In the genomic region with DNA sequence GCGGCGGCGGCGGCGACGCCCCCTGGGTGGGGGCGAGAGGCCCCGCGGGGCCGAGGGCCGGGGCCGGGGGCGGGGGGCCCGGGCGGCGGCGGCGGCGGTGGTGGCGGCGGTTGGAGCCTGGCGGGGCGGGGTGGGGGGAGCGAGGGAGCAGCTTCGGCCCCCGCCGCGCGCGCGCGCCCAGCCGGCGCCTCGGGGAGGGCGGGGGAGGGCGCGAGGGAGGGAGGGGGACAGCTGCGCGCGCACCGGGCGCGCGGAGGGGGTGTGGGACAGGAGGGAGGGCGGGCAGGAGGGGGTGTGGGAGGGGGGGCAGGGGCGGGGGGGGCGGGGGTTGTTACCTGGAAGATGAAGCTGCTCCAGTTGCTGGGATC, we compare ENCODE assay signal across 9 mouse cellular contexts. TPM values are rescaled to one million over a fixed set of nuclear protein-coding genes. Genes with fewer than 3 reads are reported as not detected.
A peak's percentile ranks its signal among the peaks of the same experiment; 100 is the strongest.
DNase-seq lines count a peak whose midpoint lies in the region; ATAC-seq and TF ChIP-seq lines count a peak whose summit lies in the region.
"Had no signal": no experiment of that assay in that cellular context is flagged by ENCODE, and none has a peak within 500 bp of the region (broad histone marks: within the 10 kb centered on the region; RNA-seq: fewer than 3 reads in every experiment).

No protein-coding gene starts in this region.

- no peak for TF ChIP-seq CTCF in bone marrow macrophage, adult 2 months (IDR thresholded peaks at IDR 0.05; ENCODE audit: low read depth, low read length)
- no peak for TF ChIP-seq CTCF in forebrain, postnatal 0 days (IDR thresholded peaks at IDR 0.05; ENCODE audit: low read depth)

- H3K4me2 ChIP-seq in kidney, embryonic 15.5 days, result peak overlapping the region; percentile 92
- peak overlapping the region; percentile 87 for H3K4me2 ChIP-seq in forebrain, postnatal 0 days (ENCODE audit: low read depth)
- H3K4me2 ChIP-seq in liver, embryonic 15.5 days, result peak overlapping the region; percentile 98

- TF ChIP-seq POLR2A in bone marrow macrophage, adult 2 months (IDR thresholded peaks at IDR 0.05; ENCODE audit: borderline replicate concordance, low read depth, low read length), result no peak

- no peaks in the 10 kb centered on the region for H3K9me3 ChIP-seq in kidney, embryonic 15.5 days (replicated peaks)
- no peaks in the 10 kb centered on the region for H3K9me3 ChIP-seq in forebrain, postnatal 0 days (ENCODE audit: low read length)
- no peaks in the 10 kb centered on the region for H3K9me3 ChIP-seq in liver, embryonic 15.5 days (replicated peaks)

- H3K36me3 ChIP-seq in kidney, embryonic 15.5 days, result peaks cover 67% of the 10 kb centered on the region
- H3K36me3 ChIP-seq in forebrain, postnatal 0 days (ENCODE audit: insufficient read depth), result peaks cover 17% of the 10 kb centered on the region
- H3K36me3 ChIP-seq in liver, embryonic 15.5 days (replicated peaks), result peaks cover 78% of the 10 kb centered on the region
- peaks cover 8% of the 10 kb centered on the region for H3K36me3 ChIP-seq in splenic B cell, adult 2 months (ENCODE audit: control insufficient read depth, insufficient read depth, low read length, poor library complexity, severe bottlenecking)

- no peaks in the 10 kb centered on the region for H3K27me3 ChIP-seq in kidney, embryonic 15.5 days
- no peaks in the 10 kb centered on the region for H3K27me3 ChIP-seq in forebrain, postnatal 0 days (ENCODE audit: insufficient read depth, low read length)
- no peaks in the 10 kb centered on the region for H3K27me3 ChIP-seq in liver, embryonic 15.5 days
- no peaks in the 10 kb centered on the region for H3K27me3 ChIP-seq in splenic B cell, adult 2 months (ENCODE audit: control insufficient read depth, insufficient read depth, low read length, poor library complexity, severe bottlenecking)

- DNase-seq in kidney, postnatal 25 days, result no peak
- peak; percentile 92 for DNase-seq in forebrain, postnatal 0 days
- DNase-seq in splenic B cell, adult 2 months (ENCODE audit: low read depth, low spot score), result peak; percentile 90
- no peak for DNase-seq in embryo, embryonic 11 days
- DNase-seq in kidney, adult 18-20 months, result no peak

- no peak for ATAC-seq in kidney, embryonic 15.5 days (replicated peaks; ENCODE audit: low FRiP score)
- peak; percentile 1; the same call in 1 of the 2 replicates for ATAC-seq in forebrain, postnatal 0 days
- peak; percentile 45 for ATAC-seq in liver, embryonic 15.5 days (ENCODE audit: insufficient read depth)

- peak overlapping the region; percentile 99 for H3K27ac ChIP-seq in kidney, embryonic 15.5 days
- peak overlapping the region; percentile 94 for H3K27ac ChIP-seq in bone marrow macrophage, adult 2 months (ENCODE audit: insufficient read depth, low read depth, low read length)
- peak overlapping the region; percentile 99 for H3K27ac ChIP-seq in forebrain, postnatal 0 days (ENCODE audit: low read depth, low read length)
- H3K27ac ChIP-seq in liver, embryonic 15.5 days (replicated peaks), result peak overlapping the region; percentile 97

- no CpG with 5 or more reads among the region's 48 CpGs for WGBS in kidney, embryonic 15.5 days
- WGBS in forebrain, postnatal 0 days, result 20% methylated on average over 1 of the region's 48 CpGs
- 4% methylated on average over 31 of the region's 48 CpGs for WGBS in liver, embryonic 15.5 days (ENCODE audit: insufficient replicate concordance)

- H3K4me1 ChIP-seq in kidney, embryonic 15.5 days, result peaks cover 47% of the 10 kb centered on the region
- H3K4me1 ChIP-seq in bone marrow macrophage, adult 2 months (ENCODE audit: control insufficient read depth, insufficient read depth, low read length), result peaks cover 30% of the 10 kb centered on the region
- H3K4me1 ChIP-seq in forebrain, postnatal 0 days (ENCODE audit: insufficient read depth), result peaks cover 24% of the 10 kb centered on the region
- peaks cover 77% of the 10 kb centered on the region for H3K4me1 ChIP-seq in liver, embryonic 15.5 days (replicated peaks)

- peak overlapping the region; percentile 97 for H3K9ac ChIP-seq in kidney, embryonic 15.5 days
- peak overlapping the region; percentile 98 for H3K9ac ChIP-seq in forebrain, postnatal 0 days
- H3K9ac ChIP-seq in liver, embryonic 15.5 days, result peak overlapping the region; percentile 99

- H3K4me3 ChIP-seq in kidney, embryonic 15.5 days (replicated peaks), result peak overlapping the region; percentile 77
- H3K4me3 ChIP-seq in bone marrow macrophage, adult 2 months (ENCODE audit: insufficient read depth, low read length), result peak overlapping the region; percentile 76
- peak overlapping the region; percentile 97 for H3K4me3 ChIP-seq in forebrain, postnatal 0 days (ENCODE audit: low read depth, low read length)
- peak overlapping the region; percentile 98 for H3K4me3 ChIP-seq in liver, embryonic 15.5 days (replicated peaks)

RNA-seq across cellular contexts. Expression of a gene that starts 0.2 kb away (rescaled TPM):
- 64.4 and 65.8 TPM in 2 replicates for polyA plus RNA-seq in kidney, embryonic 15.5 days (2015; fragmentation: Nextera tagmentation; extraction: Ambion mirVana)
- polyA plus RNA-seq in bone marrow macrophage, adult 2 months (2012; ENCODE audit: insufficient read depth, insufficient read length, missing spikeins), result 161 and 164 TPM in 2 replicates
- 176 and 200 TPM in 2 replicates for total RNA-seq in forebrain, postnatal 0 days (2014; rRNA removed)
- polyA plus RNA-seq in forebrain, postnatal 0 days (2015; fragmentation: Nextera tagmentation; extraction: Ambion mirVana), result 69.5 and 73.9 TPM in 2 replicates
- polyA plus RNA-seq in liver, embryonic 15.5 days (2015; fragmentation: Nextera tagmentation; extraction: Ambion mirVana), result 38.1 and 45.7 TPM in 2 replicates

RNA-seq across cellular contexts. Expression of a gene that starts 5.6 kb away (rescaled TPM):
- 5.4 and 7.2 TPM in 2 replicates for polyA plus RNA-seq in kidney, embryonic 15.5 days (2015; fragmentation: Nextera tagmentation; extraction: Ambion mirVana)
- polyA plus RNA-seq in bone marrow macrophage, adult 2 months (2012; ENCODE audit: insufficient read depth, insufficient read length, missing spikeins), result 2.8 TPM in 1 of 2 replicates, not detected in the other
- total RNA-seq in forebrain, postnatal 0 days (2014; rRNA removed), result 68.2 and 77.8 TPM in 2 replicates
- polyA plus RNA-seq in forebrain, postnatal 0 days (2015; fragmentation: Nextera tagmentation; extraction: Ambion mirVana), result 84.1 and 84.3 TPM in 2 replicates
- 0.13 and 0.56 TPM in 2 replicates for polyA plus RNA-seq in liver, embryonic 15.5 days (2015; fragmentation: Nextera tagmentation; extraction: Ambion mirVana)

RNA-seq across cellular contexts. Expression of a gene that starts 5.7 kb away (rescaled TPM):
- polyA plus RNA-seq in kidney, embryonic 15.5 days (2015; fragmentation: Nextera tagmentation; extraction: Ambion mirVana), result 52.6 and 61.2 TPM in 2 replicates
- 31.3 and 44.3 TPM in 2 replicates for polyA plus RNA-seq in bone marrow macrophage, adult 2 months (2012; ENCODE audit: insufficient read depth, insufficient read length, missing spikeins)
- total RNA-seq in forebrain, postnatal 0 days (2014; rRNA removed), result 49.1 and 53.6 TPM in 2 replicates
- 36.7 and 42.2 TPM in 2 replicates for polyA plus RNA-seq in forebrain, postnatal 0 days (2015; fragmentation: Nextera tagmentation; extraction: Ambion mirVana)
- 3.6 and 4.0 TPM in 2 replicates for polyA plus RNA-seq in liver, embryonic 15.5 days (2015; fragmentation: Nextera tagmentation; extraction: Ambion mirVana)

RNA-seq across cellular contexts. Expression of a gene that starts 9.4 kb away (rescaled TPM):
- polyA plus RNA-seq in kidney, embryonic 15.5 days (2015; fragmentation: Nextera tagmentation; extraction: Ambion mirVana), result 44.8 and 59.5 TPM in 2 replicates
- polyA plus RNA-seq in bone marrow macrophage, adult 2 months (2012; ENCODE audit: insufficient read depth, insufficient read length, missing spikeins), result 20.3 and 22.2 TPM in 2 replicates
- total RNA-seq in forebrain, postnatal 0 days (2014; rRNA removed), result 19.2 and 21.9 TPM in 2 replicates
- 18.1 and 31.6 TPM in 2 replicates for polyA plus RNA-seq in forebrain, postnatal 0 days (2015; fragmentation: Nextera tagmentation; extraction: Ambion mirVana)
- polyA plus RNA-seq in liver, embryonic 15.5 days (2015; fragmentation: Nextera tagmentation; extraction: Ambion mirVana), result 32.8 and 39.1 TPM in 2 replicates

RNA-seq across cellular contexts. Expression of a gene that starts 10.3 kb away (rescaled TPM):
- 0.45 TPM in 1 of 2 replicates, not detected in the other for polyA plus RNA-seq in kidney, embryonic 15.5 days (2015; fragmentation: Nextera tagmentation; extraction: Ambion mirVana)
- polyA plus RNA-seq in bone marrow macrophage, adult 2 months (2012; ENCODE audit: insufficient read depth, insufficient read length, missing spikeins), result 9.2 and 17.6 TPM in 2 replicates
- 3.8 TPM in 1 of 2 replicates, not detected in the other for total RNA-seq in forebrain, postnatal 0 days (2014; rRNA removed)
- polyA plus RNA-seq in forebrain, postnatal 0 days (2015; fragmentation: Nextera tagmentation; extraction: Ambion mirVana), result 1.0 TPM in 1 of 2 replicates, not detected in the other
- not detected in 2 replicates for polyA plus RNA-seq in liver, embryonic 15.5 days (2015; fragmentation: Nextera tagmentation; extraction: Ambion mirVana)
- total RNA-seq: left cerebral cortex, adult 18-20 months had no signal

Comparison
In these comparisons a context has a peak if more than half of its experiments do, and no peak if none do; other contexts are left out.
1. DNase-seq: peak in forebrain, postnatal 0 days (single experiment) and splenic B cell, adult 2 months (single experiment); none in kidney, postnatal 25 days (0 of 2), embryo, embryonic 11 days (single experiment) and kidney, adult 18-20 months (single experiment).
2. RNA of a gene that starts 5.6 kb away (polyA plus RNA-seq): 84.1 to 84.3 TPM in forebrain, postnatal 0 days; 5.4 to 7.2 TPM in kidney, embryonic 15.5 days, 0.13 to 0.56 TPM in liver, embryonic 15.5 days and 2.8 TPM in bone marrow macrophage, adult 2 months; every median in the first group is over 10 times any median in the second.
3. Peak in every context shown above with its lines, with median percentiles within 50 percentile points of each other: H3K27ac ChIP-seq, H3K4me2 ChIP-seq, H3K4me3 ChIP-seq and H3K9ac ChIP-seq.